Mouse (Mus musculus) granulocyte monocyte progenitor cell, adult 5-6 weeks (primary cell): ENCODE data around the gene Fbln7. TPM values are rescaled to one million over a fixed set of nuclear protein-coding genes. Genes with fewer than 3 reads are reported as not detected.

Source experiments
- ATAC-seq: replicated peaks from 2 replicates; pipeline ENCODE4 v1.8.0; 2016; ENCODE audit warnings: mild to moderate bottlenecking, moderate TSS enrichment, inconsistent platforms; ENCODE audit not compliant: poor library complexity, severe bottlenecking
- total RNA-seq, 2 experiments: library from RNA; stranded (forward) in 1 of 2; stranded (reverse) in 1 of 2; fragments of 200-712, 200-1000 nt in 1 of 2; fragments of >200 nt in 1 of 2; fragmentation: Nextera tagmentation in 1 of 2; gene quantifications; 2 replicates each; pipeline ENCODE4 v1.2.3; 2014 to 2017

The Fbln7 gene
- total RNA-seq, 2 experiments from 2014 or later, result not detected

DNA sequence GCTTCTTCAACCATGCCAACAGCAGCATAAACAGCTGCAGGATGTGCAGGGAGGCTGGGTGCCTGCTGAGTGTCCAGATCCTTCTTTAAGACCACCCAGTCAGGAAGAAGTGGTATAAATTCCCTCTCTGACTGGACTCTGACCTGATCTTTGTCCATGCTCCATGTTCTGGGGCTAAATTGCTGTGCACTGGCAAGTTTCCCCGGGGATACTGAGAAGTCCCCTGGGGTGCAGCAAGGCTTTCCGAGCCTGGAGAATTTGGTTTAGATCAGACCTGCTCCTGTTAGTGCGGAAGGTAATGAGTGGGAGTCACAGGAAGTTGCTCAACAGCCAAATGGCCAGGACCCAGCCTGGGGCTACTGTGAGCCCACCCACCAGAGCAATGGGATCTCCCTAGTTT lies 2.3 kb downstream of the Fbln7 start:
- no peak for ATAC-seq

- no peak for ATAC-seq
These were observed 8.9 kb downstream of the Fbln7 start for GRCm38 (mm10) chr2:128871656-128872055.

GRCm38 (mm10) chr2:128872256-128872655 lies 9.5 kb downstream of the Fbln7 start:
- ATAC-seq, result no peak

- ATAC-seq, result no peak
These were observed 12.7 kb downstream of the Fbln7 start for GRCm38 (mm10) chr2:128875526-128875925.

DNA sequence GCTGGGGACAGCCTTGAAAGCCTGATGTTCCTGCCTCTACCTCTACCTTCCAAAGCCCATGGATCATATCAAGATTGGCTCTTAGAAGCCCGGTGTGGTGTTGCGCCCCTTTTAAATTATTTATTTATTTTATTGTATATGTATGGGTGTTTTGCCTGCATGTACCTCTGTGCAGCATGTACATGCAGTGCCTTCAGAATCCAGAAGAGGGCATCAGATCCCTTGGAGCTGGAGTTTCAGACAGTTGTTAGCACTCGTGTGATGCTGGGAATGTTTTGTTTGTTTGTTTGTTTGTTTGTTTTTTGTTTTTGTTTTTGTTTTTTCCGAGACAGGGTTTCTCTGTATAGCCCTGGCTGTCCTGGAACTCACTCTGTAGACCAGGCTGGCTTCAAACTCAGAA lies 18.5 kb downstream of the Fbln7 start:
- no peak for ATAC-seq

DNA sequence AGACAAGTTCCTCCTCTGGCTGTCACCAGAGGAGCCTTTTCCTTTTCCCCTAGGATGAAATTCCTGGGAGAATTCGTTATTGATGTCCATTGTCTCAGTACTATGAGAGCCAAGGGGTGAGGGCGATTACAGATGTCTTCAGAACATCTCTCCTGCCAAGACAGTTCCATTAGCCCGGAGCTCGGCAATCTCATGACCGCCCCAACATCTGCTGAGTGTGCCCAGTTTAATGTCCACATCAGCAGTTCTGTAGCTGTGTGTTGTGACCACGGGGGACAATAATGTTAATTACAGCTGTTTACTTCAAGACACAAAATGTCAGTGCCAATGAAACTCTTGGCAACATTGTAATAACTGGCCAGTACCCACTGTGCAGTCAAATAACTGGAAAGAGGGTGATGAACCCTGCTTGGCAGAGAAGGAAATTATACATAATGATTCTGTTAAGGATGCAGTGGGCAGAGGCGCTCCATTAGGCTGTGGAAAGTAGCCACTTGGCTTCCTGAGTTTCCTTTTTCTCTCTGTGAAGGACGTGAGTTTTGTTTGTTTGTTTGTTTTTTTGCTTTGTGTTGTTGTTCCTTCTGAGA lies 22.5 kb downstream of the Fbln7 start:
- ATAC-seq, result no peak

GRCm38 (mm10) chr2:128887866-128888550 lies 25.2 kb downstream of the Fbln7 start:
- ATAC-seq, result no peak

- no peak for ATAC-seq
These were observed 28.0 kb downstream of the Fbln7 start for GRCm38 (mm10) chr2:128890661-128891335.

DNA sequence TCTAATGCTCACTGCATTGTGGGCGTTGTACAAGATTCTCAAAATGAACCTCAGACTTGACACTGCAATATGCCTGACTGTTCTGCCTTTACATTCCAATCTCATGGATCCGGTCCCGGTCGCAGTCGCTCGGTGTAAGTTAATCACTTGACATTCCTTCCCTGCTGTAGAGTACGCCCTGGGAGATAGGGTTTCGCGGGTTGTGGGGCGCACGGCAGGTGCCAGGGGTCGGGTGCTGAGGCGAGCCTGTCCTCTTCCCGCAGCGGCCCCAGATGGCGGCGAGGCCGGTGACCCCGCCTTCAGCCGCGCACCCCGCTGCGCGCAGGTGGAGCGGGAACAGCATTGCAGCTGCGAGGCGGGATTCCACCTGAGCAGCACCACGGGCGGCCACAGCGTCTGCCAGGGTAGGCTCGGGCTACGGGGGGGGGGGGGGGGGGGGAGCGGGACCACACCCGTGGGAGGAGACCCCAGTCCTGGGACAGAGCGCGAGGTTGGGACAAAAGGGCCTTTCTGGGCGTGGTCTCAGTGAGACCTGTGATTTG lies 29.5 kb downstream of the Fbln7 start:
- no peak; the same call in 1 of the 2 replicates for ATAC-seq

- ATAC-seq, result no peak
These were observed 40.1 kb downstream of the Fbln7 start for GRCm38 (mm10) chr2:128902843-128903242.

DNA sequence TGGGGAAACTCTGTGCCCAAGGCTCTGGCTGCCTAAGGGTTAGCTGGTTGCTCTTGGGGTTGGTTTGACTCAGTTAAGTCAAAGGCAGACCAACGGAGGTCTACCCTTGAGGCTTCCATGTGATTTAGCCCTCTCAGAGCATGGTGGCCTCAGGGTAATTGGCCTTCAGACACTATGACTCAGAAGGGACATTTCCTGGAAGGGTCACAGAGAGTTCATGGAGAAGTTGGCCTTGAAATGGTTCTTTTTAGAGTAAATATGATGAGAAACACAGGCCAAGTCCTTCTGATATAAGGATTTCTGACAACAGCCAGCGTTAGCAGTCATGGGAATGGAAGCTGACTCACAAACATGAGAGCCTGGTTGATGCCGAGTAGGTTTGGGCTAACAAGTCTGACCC lies 40.9 kb downstream of the Fbln7 start:
- ATAC-seq, result no peak

GRCm38 (mm10) chr2:128914978-128915377 lies 52.2 kb downstream of the Fbln7 start:
- no peak for ATAC-seq

DNA sequence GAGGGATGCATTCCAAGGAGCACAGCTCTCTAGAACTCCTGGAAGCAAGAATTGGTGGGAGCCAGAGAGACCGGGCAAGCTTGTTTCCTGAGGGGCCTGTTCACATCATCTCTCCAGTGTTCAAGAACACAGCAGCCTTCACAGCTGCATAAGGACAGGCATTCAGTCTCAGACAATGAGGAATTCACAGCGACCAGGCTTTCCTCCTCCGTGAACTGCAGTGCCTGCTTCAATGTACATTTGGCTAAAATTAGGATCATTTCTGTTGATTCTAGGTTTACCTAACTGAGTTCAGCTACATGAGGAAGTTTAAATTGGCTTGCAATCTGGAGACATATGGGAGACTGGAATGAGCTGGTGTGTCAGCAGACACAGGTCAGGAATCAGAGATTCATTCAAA lies 53.7 kb downstream of the Fbln7 start:
- ATAC-seq, result no peak

- no peak for ATAC-seq
These were observed 62.0 kb downstream of the Fbln7 start for GRCm38 (mm10) chr2:128924799-128925198.

- no peak for ATAC-seq
These were observed 65.7 kb downstream of the Fbln7 start for GRCm38 (mm10) chr2:128928446-128928845.

DNA sequence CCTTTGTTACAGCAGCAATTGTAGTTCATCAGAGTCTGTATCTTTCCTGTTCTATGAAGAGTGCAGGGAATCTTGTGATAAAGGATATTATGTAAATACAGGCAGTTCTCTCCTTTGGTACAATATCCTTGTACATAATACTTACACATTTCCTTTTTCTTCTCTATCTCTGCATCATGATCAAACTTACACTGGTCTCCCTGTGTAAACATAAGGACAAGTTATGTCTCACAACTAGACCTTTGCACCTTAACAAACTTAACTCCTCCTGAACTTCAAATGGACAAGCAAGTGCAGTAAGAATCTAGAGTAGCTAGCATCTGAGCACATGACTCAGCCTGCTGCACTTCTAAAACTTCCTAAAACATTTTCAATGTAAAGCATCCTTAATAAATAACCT lies 67.9 kb downstream of the Fbln7 start:
- ATAC-seq, result no peak

DNA sequence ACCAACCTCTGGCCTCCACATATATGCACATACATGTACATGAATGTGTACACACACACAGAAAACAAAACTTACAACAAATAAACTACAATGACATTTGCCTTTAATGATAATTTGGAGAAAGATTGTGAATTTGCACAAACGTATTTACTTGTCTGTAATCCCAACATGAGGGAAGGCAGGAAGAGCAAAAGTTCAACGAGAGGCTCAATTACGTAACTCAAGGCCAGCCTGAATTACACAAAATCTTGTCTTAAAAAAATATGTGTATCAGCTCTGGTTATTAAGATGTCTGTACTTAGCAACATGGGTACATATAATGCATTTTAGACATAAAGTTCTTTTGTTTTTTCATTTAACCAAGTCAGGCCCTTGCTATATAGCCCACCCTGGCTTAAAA lies 73.5 kb downstream of the Fbln7 start:
- no peak for ATAC-seq

- peak; percentile 98 for ATAC-seq
These were observed 81.1 kb downstream of the Fbln7 start, which contains the start of gene Zc3h8 for GRCm38 (mm10) chr2:128943538-128944528. Zc3h8 (minus strand) TSS chr2:128944077.
